Mouse (Mus musculus): ENCODE data around the gene Nags.
"Not testable (repeated sequence)": the region's sequence is repeated elsewhere in the genome, so short reads cannot be mapped to it uniquely, and the experiment has no call there.

Gene Nags

GRCm38 (mm10) chr11:102156786-102157089 is 11.4 kb downstream of the Nags start:
- no peak for DNase-seq (ENCODE audit: low spot score in 2 of 2)

- DNase-seq (ENCODE audit: low spot score in 2 of 2), result not testable (repeated sequence)
Measured at GRCm38 (mm10) chr11:102158024-102158423, 12.7 kb downstream of the Nags start.

DNA sequence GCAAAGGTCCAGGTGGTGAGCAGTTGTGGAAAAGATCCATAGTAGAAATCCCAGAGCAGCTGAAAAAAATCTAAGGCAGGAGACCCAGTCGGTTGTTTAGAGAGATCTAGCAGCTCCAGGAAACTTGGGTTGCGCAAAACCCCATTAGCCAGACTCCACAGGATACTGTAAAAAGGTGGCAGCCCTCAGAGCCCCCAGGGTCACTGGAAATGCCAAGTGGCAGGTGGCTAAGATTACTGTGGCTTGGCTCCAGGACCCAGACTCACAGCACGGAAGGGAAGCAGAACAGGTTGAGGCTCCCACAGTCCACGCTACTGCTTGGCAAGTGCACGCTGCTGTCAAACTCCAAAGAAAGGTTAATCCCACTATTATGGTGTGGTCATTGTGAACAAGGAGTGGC is 14.5 kb downstream of the Nags start:
- no peak for DNase-seq (ENCODE audit: low spot score in 2 of 2)

GRCm38 (mm10) chr11:102165971-102166722 is 20.8 kb downstream of the Nags start:
- no peak for DNase-seq (ENCODE audit: low spot score in 2 of 2)

- DNase-seq (ENCODE audit: low spot score in 2 of 2), result no peak
Measured at GRCm38 (mm10) chr11:102167539-102167938, 22.2 kb downstream of the Nags start.

GRCm38 (mm10) chr11:102168689-102169088 is 23.4 kb downstream of the Nags start:
- no peak for DNase-seq (ENCODE audit: low spot score in 2 of 2)

- DNase-seq (ENCODE audit: low spot score in 2 of 2), result no peak
Measured at GRCm38 (mm10) chr11:102179836-102180235, 34.5 kb downstream of the Nags start.

GRCm38 (mm10) chr11:102184253-102184645 is 38.9 kb downstream of the Nags start:
- DNase-seq (ENCODE audit: low spot score in 2 of 2), result no peak

DNA sequence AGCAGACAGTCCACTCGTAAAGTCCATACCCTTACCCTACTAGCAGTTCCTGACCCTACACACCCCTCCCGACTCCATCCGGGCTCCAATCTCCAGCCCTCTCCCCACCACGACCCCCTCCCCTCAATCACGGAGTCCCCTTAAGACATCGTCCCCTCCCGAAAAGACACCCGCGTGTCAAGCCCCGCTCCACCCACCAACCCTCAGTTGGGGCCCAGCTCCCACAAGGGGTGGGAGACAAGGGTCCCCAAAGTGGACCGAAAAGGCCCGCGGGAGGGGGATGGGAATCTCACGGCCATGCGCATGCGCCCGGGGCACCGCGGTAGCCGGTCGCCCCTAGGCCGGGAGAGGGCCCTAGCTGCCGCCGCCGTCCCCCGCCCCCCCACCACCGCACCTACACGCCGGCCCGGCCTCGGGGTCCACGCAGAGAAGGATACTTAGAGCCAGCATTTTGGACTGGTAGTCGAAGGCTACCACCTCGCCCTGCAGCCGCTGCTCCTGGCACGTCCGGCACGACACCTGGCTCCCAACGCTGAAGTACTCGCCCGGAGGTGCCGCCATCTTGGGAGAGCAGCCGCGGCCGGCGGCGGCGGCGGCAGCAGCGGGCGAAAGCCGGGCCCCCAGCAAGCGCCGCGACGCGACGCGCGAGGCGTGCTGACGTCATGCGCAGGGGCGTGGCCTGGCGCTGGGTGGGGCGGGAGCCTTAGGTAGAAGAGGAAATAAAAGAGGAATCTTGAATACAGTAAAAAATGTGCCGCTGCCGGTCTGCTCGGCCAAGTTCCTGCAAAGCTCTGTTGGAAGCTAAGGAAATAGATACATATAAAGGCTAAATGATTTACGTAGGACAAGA is 39.6 kb downstream of the Nags start, which contains the start of gene Lsm12:
Gene Lsm12 (minus strand): TSS at position 651 of the 850 bp plus-strand sequence.
- DNase-seq (ENCODE audit: low spot score in 2 of 2), result peak; percentile 99

DNA sequence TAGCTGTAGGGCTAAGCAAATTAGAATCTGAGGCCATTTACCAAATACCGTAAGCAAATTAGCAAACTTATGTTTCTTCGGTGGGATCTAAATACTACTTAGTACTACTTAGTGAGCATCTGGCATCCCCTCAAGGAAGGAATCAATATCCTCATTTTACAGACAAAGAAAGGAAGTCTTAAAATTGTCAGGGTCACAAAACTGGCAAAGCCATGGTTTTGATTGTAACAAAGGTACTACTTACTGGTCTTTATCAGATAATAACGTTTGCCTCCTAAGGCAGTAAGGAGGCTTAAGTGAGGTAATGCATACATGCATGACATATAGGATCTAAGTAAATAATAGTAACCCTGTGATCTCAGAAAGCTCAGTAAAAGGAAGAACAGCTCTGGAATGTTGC is 40.4 kb downstream of the Nags start:
- no peak for DNase-seq (ENCODE audit: low spot score in 2 of 2)

- DNase-seq (ENCODE audit: low spot score in 2 of 2), result no peak
Measured at GRCm38 (mm10) chr11:102186235-102186634, 40.9 kb downstream of the Nags start.

- DNase-seq (ENCODE audit: low spot score in 2 of 2), result no peak
Measured at GRCm38 (mm10) chr11:102188980-102189379, 43.7 kb downstream of the Nags start.

GRCm38 (mm10) chr11:102189461-102190436 is 44.4 kb downstream of the Nags start, which contains the start of gene G6pc3:
Gene G6pc3, plus strand, starts transcription at chr11:102189620.
- peak; percentile 66 to 80 for DNase-seq (ENCODE audit: low spot score in 2 of 2)

GRCm38 (mm10) chr11:102190848-102191247 is 45.5 kb downstream of the Nags start:
- DNase-seq (ENCODE audit: low spot score in 2 of 2), result no peak

DNA sequence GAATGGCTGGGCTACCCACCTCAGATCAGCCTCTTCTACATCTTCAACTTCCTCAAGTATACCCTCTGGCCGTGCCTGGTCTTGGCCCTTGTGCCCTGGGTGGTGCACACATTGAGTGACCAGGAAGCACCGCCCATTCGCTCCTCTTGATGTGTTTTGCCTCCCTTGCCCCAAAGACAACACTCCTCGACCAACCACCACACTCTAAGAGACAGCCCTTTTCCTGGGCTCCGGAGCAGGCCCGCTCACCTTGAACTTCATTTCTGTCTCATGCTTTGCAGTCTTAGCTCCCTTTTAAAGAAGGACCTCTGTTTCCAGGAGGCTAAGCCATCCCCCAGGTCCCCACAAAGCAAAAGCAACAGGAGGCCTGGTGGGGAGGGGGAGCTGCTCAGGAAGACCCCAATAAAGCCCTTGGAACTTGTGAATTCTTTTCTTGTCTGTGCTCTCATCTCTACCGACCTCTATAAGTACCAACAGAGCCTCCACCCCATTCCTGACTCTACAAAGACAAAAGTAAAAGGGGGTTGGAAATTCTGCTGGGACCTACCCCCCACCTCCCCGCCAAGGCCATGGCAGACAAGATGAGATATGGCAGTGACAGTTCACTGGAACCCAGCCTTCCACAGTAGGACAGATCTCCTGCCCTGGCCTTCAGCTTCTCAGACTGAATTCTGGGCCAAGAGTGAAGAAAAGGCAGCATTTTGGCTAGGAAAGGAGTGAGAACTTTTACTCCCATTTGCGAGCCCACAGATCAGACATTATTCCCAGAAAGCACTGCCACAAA is 48.5 kb downstream of the Nags start:
- DNase-seq (ENCODE audit: low spot score in 2 of 2), result no peak

GRCm38 (mm10) chr11:102196018-102196797 is 50.9 kb downstream of the Nags start:
- DNase-seq (ENCODE audit: low spot score in 2 of 2), result no peak

- DNase-seq (ENCODE audit: low spot score in 2 of 2), result no peak
Measured at GRCm38 (mm10) chr11:102198245-102198644, 52.9 kb downstream of the Nags start.

Measured in spleen, postnatal 14 days (tissue).